Mouse (Mus musculus) hindbrain, embryonic 15.5 days (tissue): ENCODE data around the gene Mfsd9. TPM values are rescaled to one million over a fixed set of nuclear protein-coding genes. Genes with fewer than 3 reads are reported as not detected.
"Not testable (repeated sequence)": the region's sequence is repeated elsewhere in the genome, so short reads cannot be mapped to it uniquely, and the experiment has no call there.

ENCODE experiments used
- ATAC-seq: fragments of 200-750 bp; cut with Nextera tagmentation; 2 replicates; pipeline ENCODE4 v1.8.0; 2017; ENCODE audit warnings: low read depth, moderate number of reproducible peaks, moderate TSS enrichment; ENCODE audit not compliant: low FRiP score
- H3K27ac ChIP-seq: fragments of 300-500 bp; sonication (generic); replicated peaks from 2 replicates; pipeline ENCODE4 v1.5.1; 2015; ENCODE audit warnings: mild to moderate bottlenecking, inconsistent platforms
- H3K27me3 ChIP-seq: fragments of 300-500 bp; sonication (generic); 2 replicates; pipeline ENCODE4 v1.6.1; 2015; ENCODE audit warnings: control low read depth, inconsistent platforms
- H3K36me3 ChIP-seq: fragments of 300-500 bp; sonication (generic); 2 replicates; pipeline ENCODE4 v1.6.1; 2015; ENCODE audit warnings: control low read depth, inconsistent platforms
- H3K4me1 ChIP-seq: fragments of 300-500 bp; sonication (generic); replicated peaks from 2 replicates; pipeline ENCODE4 v1.6.1; 2015; ENCODE audit warnings: control low read depth, inconsistent platforms
- H3K4me2 ChIP-seq: fragments of 300-500 bp; sonication (generic); 2 replicates; pipeline ENCODE4 v1.6.1; 2015; ENCODE audit warnings: moderate library complexity, mild to moderate bottlenecking, inconsistent platforms
- H3K4me3 ChIP-seq: fragments of 300-500 bp; sonication (generic); 2 replicates; pipeline ENCODE4 v1.5.1; 2015; ENCODE audit warnings: mild to moderate bottlenecking, inconsistent platforms
- H3K9ac ChIP-seq: fragments of 300-500 bp; sonication (generic); 2 replicates; pipeline ENCODE4 v1.6.1; 2015; ENCODE audit warnings: inconsistent platforms
- H3K9me3 ChIP-seq: fragments of 300-500 bp; sonication (generic); 2 replicates; pipeline ENCODE4 v1.6.1; 2016; ENCODE audit warnings: control low read depth, inconsistent platforms
- WGBS: fragments of 180-500 bp; shearing (Covaris S2); methylation state at CpG from one replicate; pipeline ENCODE4 v1.1.7; 2015; 5-methylcytosine and 5-hydroxymethylcytosine counted together
- polyA plus RNA-seq: library from polyadenylated mRNA; unstranded; fragments of >200 nt; fragmentation: Nextera tagmentation; extraction: Ambion mirVana; gene quantifications from 2 replicates; pipeline ENCODE4 v1.2.1, GENCODE M21; 2015

The Mfsd9 gene
- polyA plus RNA-seq, 1 experiment from 2014 or later: 8.0 TPM

DNA sequence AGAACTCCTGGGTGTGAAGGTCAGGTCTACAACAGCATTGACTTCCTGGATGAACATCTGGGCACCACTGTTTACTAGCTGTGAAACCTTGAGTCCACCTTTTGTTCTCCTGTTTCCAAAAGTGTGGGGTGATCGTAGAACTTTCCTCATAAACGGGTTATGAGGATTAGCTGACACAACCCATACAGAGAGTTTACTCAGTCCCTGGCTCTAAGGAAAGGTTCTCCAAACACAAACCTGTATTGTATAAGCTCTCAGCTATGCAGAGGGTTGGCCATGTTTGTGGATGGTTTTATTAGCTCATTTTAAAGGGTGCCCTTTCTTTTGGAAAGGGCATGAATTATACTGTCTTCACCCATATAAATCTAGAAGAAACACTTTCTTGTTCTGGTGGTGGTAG is 49.7 kb downstream of the Mfsd9 start:
- H3K4me1 ChIP-seq: no peaks in the 10 kb centered on the region
- no peaks in the 10 kb centered on the region for H3K9me3 ChIP-seq
- ATAC-seq: no peak
- WGBS: 78% methylated on average over 2 of the region's 2 CpGs
- no peaks in the 10 kb centered on the region for H3K27me3 ChIP-seq
- H3K9ac ChIP-seq: no peak overlapping the region
- H3K4me2 ChIP-seq: no peak overlapping the region
- H3K36me3 ChIP-seq: no peaks in the 10 kb centered on the region
- H3K4me3 ChIP-seq: no peak overlapping the region
- no peak overlapping the region for H3K27ac ChIP-seq

DNA sequence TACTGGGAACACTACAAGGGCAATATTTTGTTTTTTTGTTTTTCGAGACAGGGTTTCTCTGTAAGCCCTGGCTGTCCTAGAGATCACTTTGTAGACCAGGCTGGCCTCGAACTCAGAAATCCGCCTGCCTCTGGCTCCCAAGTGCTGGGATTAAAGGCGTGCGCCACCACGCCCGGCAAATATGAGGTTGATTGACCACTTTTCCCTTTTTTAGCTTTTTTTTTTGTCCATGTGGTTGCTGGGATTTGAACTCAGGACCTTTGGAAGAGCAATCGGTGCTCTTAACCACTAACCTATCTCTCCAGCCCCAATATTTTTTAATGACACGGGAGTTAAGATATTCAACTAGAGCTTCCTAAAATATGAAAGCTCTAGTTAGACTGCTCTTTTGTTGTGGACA is 52.2 kb downstream of the Mfsd9 start:
- 95% methylated on average over 9 of the region's 9 CpGs for WGBS
- H3K27me3 ChIP-seq: not testable (repeated sequence)

DNA sequence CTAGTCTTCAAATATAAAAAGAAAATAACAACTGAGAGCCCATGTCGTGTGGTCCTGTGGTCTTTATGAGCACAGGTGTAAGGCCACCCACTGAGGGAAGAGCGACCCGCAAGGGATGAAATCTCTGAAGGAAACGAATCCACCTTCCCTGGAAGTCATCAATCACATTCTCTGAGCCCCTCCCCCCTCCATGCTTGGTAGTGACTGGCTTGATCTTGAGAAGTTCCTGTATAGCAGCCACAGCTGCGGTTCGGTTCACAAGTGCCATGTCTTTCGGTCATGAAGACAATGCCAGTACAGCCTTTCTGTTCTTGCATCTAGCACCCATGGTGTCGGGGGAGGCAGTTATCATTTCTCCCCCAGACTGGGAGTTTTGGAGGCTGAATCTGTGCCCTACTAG is 52.8 kb downstream of the Mfsd9 start:
- Histone ChIP-seq H3K36me3 (no peaks in the 10 kb centered on the region), H3K9me3 (no peaks in the 10 kb centered on the region), H3K4me2 (no peak overlapping the region), H3K27me3 (no peaks in the 10 kb centered on the region), H3K27ac (no peak overlapping the region), H3K4me1 (no peaks in the 10 kb centered on the region), H3K4me3 (no peak overlapping the region), H3K9ac (no peak overlapping the region)
- no peak for ATAC-seq
- 81% methylated on average over 8 of the region's 8 CpGs for WGBS

More for the DNA sequence above, 52.2 kb downstream of the Mfsd9 start:
- not testable (repeated sequence) for H3K36me3 ChIP-seq, H3K4me1 ChIP-seq, H3K4me2 ChIP-seq, H3K9ac ChIP-seq, H3K4me3 ChIP-seq, H3K27ac ChIP-seq, H3K9me3 ChIP-seq, ATAC-seq

DNA sequence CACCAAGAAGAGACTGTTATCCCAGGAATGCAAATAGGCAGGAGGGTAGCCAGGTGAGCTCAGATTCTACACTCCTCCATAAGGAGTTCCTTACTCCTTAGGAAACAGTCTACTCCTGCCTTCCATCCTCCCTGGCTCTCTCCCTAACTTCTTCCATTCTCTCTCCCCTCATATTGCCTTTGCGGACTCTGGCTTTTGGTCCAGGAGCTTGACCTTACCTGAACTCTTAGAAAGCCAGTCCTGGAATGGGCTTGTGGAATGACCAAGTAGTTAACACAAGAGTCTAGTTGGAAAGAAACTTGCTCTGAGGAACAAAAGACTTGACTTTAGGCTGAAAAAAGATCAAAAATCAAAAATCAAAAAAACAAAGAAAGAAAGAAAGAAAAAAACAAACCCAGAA is 61.9 kb downstream of the Mfsd9 start:
- WGBS: 97% methylated on average over 1 of the region's 1 CpGs
- Histone ChIP-seq H3K9ac (no peak overlapping the region), H3K9me3 (no peaks in the 10 kb centered on the region), H3K4me1 (no peaks in the 10 kb centered on the region), H3K27me3 (no peaks in the 10 kb centered on the region), H3K36me3 (no peaks in the 10 kb centered on the region), H3K27ac (no peak overlapping the region), H3K4me3 (no peak overlapping the region), H3K4me2 (no peak overlapping the region)
- no peak for ATAC-seq

DNA sequence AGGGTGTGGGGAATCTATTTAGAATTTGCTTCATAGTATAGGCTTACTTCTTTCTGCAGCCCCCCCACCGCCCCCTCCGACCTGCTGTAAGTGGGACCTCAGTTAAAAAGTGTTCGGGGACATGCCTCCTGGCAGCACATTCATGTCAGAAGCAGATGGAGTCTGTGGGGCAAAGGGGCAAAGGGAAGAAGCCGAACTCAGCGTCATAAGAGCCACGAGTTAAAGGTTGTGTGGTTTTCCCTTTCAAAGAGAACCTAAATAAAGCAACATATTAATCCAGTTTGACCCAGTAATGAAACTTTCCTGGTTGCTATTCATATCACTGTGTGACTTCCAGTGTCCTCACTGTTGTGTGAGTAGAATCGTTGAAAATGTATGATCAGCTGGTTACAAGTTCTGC is 63.1 kb downstream of the Mfsd9 start:
- Histone ChIP-seq H3K9ac (no peak overlapping the region), H3K36me3 (no peaks in the 10 kb centered on the region), H3K4me1 (no peaks in the 10 kb centered on the region), H3K4me2 (no peak overlapping the region), H3K9me3 (no peaks in the 10 kb centered on the region), H3K4me3 (no peak overlapping the region), H3K27ac (no peak overlapping the region), H3K27me3 (no peaks in the 10 kb centered on the region)
- 94% methylated on average over 7 of the region's 7 CpGs for WGBS
- ATAC-seq: no peak

DNA sequence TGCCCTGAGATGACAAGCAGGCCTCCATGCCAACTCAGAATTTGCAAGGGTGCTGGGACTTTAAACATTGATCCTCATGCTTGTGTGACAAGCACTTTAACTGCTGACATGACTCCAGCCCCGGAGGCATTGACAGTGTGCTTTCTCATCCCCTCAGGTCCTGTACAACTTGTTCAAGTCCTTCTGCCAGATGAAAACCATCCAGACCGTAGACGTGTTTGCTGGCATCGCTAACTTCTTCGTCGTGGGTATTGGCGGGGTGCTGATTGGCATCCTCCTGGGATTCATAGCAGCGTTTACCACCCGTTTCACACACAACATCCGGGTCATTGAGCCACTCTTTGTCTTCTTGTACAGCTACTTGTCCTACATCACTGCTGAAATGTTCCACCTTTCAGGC is 64.4 kb downstream of the Mfsd9 start:
- Histone ChIP-seq H3K4me3 (no peak overlapping the region), H3K27me3 (no peaks in the 10 kb centered on the region), H3K4me1 (no peaks in the 10 kb centered on the region), H3K9ac (no peak overlapping the region), H3K9me3 (no peaks in the 10 kb centered on the region), H3K27ac (no peak overlapping the region), H3K36me3 (no peaks in the 10 kb centered on the region), H3K4me2 (no peak overlapping the region)
- 82% methylated on average over 10 of the region's 10 CpGs for WGBS
- no peak for ATAC-seq

Other genes starting within 250 kb of the Mfsd9 start
- 0.08 TPM in 1 of 2 replicates, not detected in the other for gene Slc9a4, start 210.6 kb downstream of the Mfsd9 start, polyA plus RNA-seq
- gene Slc9a2, start 110.1 kb downstream of the Mfsd9 start, polyA plus RNA-seq: 0.39 and 0.62 TPM in 2 replicates
- gene Tmem182, start 14.9 kb upstream of the Mfsd9 start, polyA plus RNA-seq: 0.06 and 0.09 TPM in 2 replicates